Mouse (Mus musculus) adrenal gland, adult 8-10 months (tissue): ENCODE data around the gene Ubxn4. TPM values are rescaled to one million over a fixed set of nuclear protein-coding genes. Genes with fewer than 3 reads are reported as not detected.
"Not testable (repeated sequence)": the region's sequence is repeated elsewhere in the genome, so short reads cannot be mapped to it uniquely, and the experiment has no call there.

Experiments used
- DNase-seq: peaks from one replicate; pipeline ENCODE4 v3.0.0; 2022
- total RNA-seq, 4 experiments: library from RNA; stranded (reverse); gene quantifications; 2 replicates each; pipeline ENCODE4 v1.2.4; 2022

Gene Ubxn4
- 10 to 100 TPM; 70.3 to 84.9 (median 74.3) TPM for total RNA-seq

DNA sequence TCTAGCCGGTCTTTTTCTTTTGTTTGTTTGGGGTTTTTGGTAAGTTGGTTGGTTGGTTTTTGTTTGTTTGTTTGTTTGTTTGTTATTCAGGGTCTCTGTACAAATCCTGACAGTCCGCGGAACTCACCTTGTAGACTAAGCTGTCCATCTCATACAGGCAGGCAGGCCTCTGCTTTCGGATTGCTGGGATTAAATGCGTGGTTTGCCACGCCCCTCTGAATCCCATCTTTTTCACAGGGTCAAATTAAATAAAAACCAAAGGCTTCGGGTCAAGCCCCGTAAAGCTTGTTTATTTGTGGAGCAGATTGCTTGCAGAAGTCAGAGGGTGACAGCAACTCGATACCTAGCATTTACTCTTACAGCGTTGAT, at the start of gene Ubxn4:
Gene Ubxn4, plus strand, starts transcription at position 338 of the 369 bp plus-strand sequence.
- no peak for DNase-seq

DNA sequence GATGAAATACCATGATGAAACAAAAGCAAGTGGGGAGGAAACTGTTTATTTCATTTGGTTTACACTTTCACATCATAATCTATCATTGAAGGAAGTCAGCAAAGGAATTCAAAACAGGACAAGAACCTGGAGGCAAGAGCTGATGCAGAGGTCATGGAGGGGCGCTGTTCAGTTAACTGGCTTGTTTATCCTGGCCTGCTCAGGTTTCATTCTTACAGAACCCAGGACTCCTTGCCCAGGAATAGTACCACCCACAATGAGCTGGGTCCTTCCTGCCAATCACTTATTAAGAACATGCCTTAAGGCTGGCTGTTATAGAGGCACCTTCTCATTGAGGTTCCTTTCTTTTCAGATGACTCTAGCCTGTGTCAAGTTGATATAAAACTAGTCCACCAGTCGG, 49.8 kb upstream of the Ubxn4 start:
- no peak for DNase-seq

DNA sequence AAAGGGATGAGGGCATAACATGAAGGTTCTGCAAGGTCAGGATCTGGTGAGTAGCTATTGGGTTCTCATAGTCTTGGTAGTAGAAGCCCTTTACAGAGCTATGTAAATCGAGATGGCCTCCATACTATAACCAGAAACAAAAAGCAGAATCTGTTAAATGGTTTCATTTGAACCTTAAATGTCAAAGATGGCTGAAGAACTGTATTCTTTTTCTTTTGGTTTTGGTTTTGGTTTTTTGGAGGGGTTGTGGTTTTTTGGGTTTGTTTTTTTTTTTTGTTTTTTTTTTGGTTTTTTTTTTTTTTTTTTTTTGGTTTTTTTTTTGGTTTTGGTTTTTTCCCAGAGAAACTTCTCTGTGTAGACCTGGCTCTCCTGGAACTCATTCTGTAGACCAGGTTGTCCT, 46.4 kb upstream of the Ubxn4 start:
- DNase-seq, result no peak

- DNase-seq, result no peak
Observed at GRCm38 (mm10) chr1:128213261-128213660, 30.5 kb upstream of the Ubxn4 start.

- no peak for DNase-seq
Observed at GRCm38 (mm10) chr1:128221886-128222285, 21.9 kb upstream of the Ubxn4 start.

DNA sequence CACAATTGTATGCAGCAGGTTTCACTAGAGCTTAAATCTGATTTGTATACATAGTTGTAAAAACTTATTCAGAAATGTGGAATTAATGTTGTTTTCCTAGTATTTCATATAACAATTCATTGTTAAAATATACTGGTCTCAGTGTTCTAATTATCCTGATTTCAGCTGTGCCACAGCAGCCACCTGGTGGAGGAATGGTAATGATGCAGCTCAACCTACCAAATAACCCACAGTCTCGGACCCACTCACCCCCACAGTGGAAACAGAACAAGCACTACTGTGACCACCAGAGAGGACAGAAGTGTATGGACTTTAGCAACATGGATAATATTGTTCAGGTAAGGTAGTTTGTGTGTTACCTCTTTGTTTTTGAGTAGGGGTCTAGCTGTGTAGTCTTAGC, 20.5 kb upstream of the Ubxn4 start:
- no peak for DNase-seq

GRCm38 (mm10) chr1:128235181-128235580, 8.6 kb upstream of the Ubxn4 start:
- DNase-seq, result no peak

- DNase-seq, result peak; percentile 97
Observed at GRCm38 (mm10) chr1:128243996-128244726, 397 bp downstream of the Ubxn4 start.

GRCm38 (mm10) chr1:128244727-128245355, 1.1 kb downstream of the Ubxn4 start:
- DNase-seq, result no peak

DNA sequence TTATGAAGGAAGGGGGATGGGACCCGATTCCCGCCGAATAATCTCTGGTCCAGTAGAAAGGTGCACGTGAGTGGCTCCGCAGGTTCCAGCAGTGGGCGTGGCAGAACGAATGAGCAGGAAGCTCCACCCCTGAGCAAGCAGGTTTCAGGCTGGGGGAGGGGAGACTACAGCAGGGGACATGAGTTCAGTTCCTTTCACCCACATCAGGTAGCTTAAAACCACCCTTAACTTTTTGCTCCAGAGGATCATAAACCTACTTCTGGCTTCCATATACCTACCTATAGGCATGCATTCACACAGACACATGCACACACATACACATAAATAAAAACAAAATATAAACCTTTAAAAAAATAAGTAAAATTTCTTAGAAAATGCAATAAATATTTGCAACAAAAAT, 23.3 kb downstream of the Ubxn4 start:
- not testable (repeated sequence) for DNase-seq

DNA sequence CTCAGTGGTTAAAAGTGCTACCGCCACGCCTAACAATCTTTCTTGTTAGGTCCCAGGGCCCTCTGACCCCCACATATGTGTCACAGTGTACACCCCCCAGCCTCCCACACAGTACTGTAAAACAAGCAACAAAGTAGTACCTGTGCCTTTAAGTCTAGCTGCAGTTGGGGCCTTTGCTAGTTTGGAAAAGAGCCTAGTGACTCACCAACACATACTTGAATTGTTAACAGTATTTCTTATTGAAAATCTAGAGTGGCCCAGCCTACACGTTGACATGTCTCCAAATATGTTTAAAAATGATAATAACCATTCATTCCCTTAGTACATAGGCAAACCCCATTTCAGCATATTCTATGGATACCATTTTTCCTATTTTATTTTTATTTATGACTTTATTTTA, 27.0 kb downstream of the Ubxn4 start:
- DNase-seq, result no peak

GRCm38 (mm10) chr1:128275908-128276307, 32.1 kb downstream of the Ubxn4 start:
- no peak for DNase-seq

GRCm38 (mm10) chr1:128278563-128278962, 34.8 kb downstream of the Ubxn4 start:
- DNase-seq, result no peak

GRCm38 (mm10) chr1:128281753-128282152, 38.0 kb downstream of the Ubxn4 start:
- DNase-seq, result no peak

GRCm38 (mm10) chr1:128282924-128283323, 39.2 kb downstream of the Ubxn4 start:
- DNase-seq, result no peak

GRCm38 (mm10) chr1:128284157-128284690, 40.5 kb downstream of the Ubxn4 start:
- DNase-seq, result no peak

DNA sequence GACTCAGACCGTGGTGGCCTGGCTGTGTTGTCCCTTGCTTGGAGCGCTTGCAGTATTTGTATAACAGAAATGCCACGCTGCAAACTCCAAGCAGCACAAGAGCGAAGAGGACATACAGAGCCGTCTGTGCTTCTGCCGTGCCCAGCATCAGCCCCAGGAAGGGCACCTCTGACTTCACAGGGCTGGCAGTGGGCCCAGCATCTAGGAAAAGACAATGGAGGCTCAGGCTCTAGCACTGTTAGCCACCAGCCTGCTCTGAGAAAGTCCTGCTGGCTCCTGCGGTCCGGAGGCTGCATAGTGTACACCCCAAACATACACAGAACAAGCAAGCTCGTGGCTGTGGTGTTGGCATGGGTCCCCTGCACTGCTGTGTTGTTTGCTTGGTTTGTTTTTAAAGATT, 41.4 kb downstream of the Ubxn4 start:
- DNase-seq, result no peak

GRCm38 (mm10) chr1:128290295-128290694, 46.5 kb downstream of the Ubxn4 start:
- DNase-seq, result no peak

DNA sequence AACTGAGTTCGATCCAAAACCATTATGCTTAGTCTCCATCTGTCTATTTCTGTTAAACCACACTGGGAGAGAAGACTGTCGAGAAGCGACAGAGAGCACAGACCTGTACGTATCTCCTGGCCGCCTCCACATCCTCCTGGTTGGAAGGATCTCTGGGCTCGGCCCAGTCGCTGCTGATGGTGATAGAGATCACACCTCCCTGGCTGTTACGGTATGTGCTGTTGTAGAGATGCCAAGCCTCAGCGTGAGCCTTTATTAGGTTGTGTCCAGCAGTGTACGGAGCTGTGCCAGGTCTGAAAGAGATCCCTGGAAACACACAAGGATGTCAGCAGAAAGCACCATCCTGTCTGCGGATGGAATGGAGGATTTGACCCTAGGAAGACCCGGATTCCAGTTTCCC, 49.8 kb downstream of the Ubxn4 start:
- no peak for DNase-seq

GRCm38 (mm10) chr1:128295296-128295695, 51.5 kb downstream of the Ubxn4 start:
- DNase-seq, result no peak

GRCm38 (mm10) chr1:128295717-128296528, 52.2 kb downstream of the Ubxn4 start:
- no peak for DNase-seq

GRCm38 (mm10) chr1:128303900-128304299, 60.1 kb downstream of the Ubxn4 start:
- no peak for DNase-seq

DNA sequence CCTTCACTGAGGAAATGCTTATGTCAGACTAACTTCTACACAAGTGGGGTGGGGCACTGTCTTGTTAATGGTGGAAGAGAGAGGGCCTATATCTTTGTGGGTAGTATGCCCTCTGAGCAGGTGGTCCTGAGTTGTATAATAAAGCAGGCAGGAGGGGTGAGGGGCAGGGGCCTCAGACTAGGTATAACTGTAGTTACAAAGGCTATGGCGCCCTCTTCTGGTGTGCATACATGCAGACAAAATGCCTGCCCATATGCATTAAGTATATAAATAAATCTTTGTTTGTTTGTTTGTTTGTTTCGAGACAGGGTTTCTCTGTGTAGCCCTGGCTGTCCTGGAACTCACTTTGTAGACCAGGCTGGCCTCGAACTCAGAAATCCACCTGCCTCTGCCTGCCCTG, 65.3 kb downstream of the Ubxn4 start:
- DNase-seq, result no peak
